Mouse (Mus musculus): ENCODE measurements around the gene Sik1. TPM values are rescaled to one million over a fixed set of nuclear protein-coding genes. Genes with fewer than 3 reads are reported as not detected.

The Sik1 gene
- total RNA-seq, 2 experiments from 2014 or later = 10.9 to 15.1 TPM

- peak; percentile 22; the same call in 1 of the 2 replicates for ATAC-seq (replicated peaks; ENCODE audit: poor library complexity)
These were observed 21.1 kb downstream of the Sik1 start for GRCm38 (mm10) chr17:31834320-31835065.

GRCm38 (mm10) chr17:31833752-31834151, 21.9 kb downstream of the Sik1 start:
- ATAC-seq (replicated peaks; ENCODE audit: poor library complexity) = peak; percentile 26; the same call in 1 of the 2 replicates

GRCm38 (mm10) chr17:31832577-31832964, 23.0 kb downstream of the Sik1 start:
- no peak for ATAC-seq (replicated peaks; ENCODE audit: poor library complexity)

- no peak for ATAC-seq (replicated peaks; ENCODE audit: poor library complexity)
These were observed 23.6 kb downstream of the Sik1 start for GRCm38 (mm10) chr17:31831866-31832576.

- ATAC-seq (replicated peaks; ENCODE audit: poor library complexity) = no peak
These were observed 24.3 kb downstream of the Sik1 start for GRCm38 (mm10) chr17:31831097-31831865.

- no peak for ATAC-seq (replicated peaks; ENCODE audit: poor library complexity)
These were observed 25.0 kb downstream of the Sik1 start for GRCm38 (mm10) chr17:31830506-31831075.

- no peak for ATAC-seq (replicated peaks; ENCODE audit: poor library complexity)
These were observed 26.7 kb downstream of the Sik1 start for GRCm38 (mm10) chr17:31828916-31829315.

GRCm38 (mm10) chr17:31828118-31828517, 27.5 kb downstream of the Sik1 start:
- ATAC-seq (replicated peaks; ENCODE audit: poor library complexity) = no peak

- no peak for ATAC-seq (replicated peaks; ENCODE audit: poor library complexity)
These were observed 28.4 kb downstream of the Sik1 start for GRCm38 (mm10) chr17:31827206-31827605.

- ATAC-seq (replicated peaks; ENCODE audit: poor library complexity) = peak; percentile 44
These were observed 28.9 kb downstream of the Sik1 start for GRCm38 (mm10) chr17:31826669-31827068.

- ATAC-seq (replicated peaks; ENCODE audit: poor library complexity) = no peak
These were observed 29.9 kb downstream of the Sik1 start for GRCm38 (mm10) chr17:31825678-31826077.

GRCm38 (mm10) chr17:31824812-31825211, 30.8 kb downstream of the Sik1 start:
- ATAC-seq (replicated peaks; ENCODE audit: poor library complexity) = no peak

- ATAC-seq (replicated peaks; ENCODE audit: poor library complexity) = 0 out of 2 replicates have a peak, but pooled peaks have one; percentile 34
These were observed 34.3 kb downstream of the Sik1 start for GRCm38 (mm10) chr17:31821136-31821933.

- no peak for ATAC-seq (replicated peaks; ENCODE audit: poor library complexity)
These were observed 35.3 kb downstream of the Sik1 start for GRCm38 (mm10) chr17:31820099-31820846.

- no peak for ATAC-seq (replicated peaks; ENCODE audit: poor library complexity)
These were observed 36.2 kb downstream of the Sik1 start for GRCm38 (mm10) chr17:31819372-31819771.

- no peak for ATAC-seq (replicated peaks; ENCODE audit: poor library complexity)
These were observed 37.8 kb downstream of the Sik1 start for GRCm38 (mm10) chr17:31817815-31818214.

GRCm38 (mm10) chr17:31817203-31817602, 38.4 kb downstream of the Sik1 start:
- ATAC-seq (replicated peaks; ENCODE audit: poor library complexity) = no peak

- peak; percentile 77 for ATAC-seq (replicated peaks; ENCODE audit: poor library complexity)
These were observed 40.8 kb downstream of the Sik1 start for GRCm38 (mm10) chr17:31814848-31815247.

GRCm38 (mm10) chr17:31813938-31814622, 41.5 kb downstream of the Sik1 start:
- ATAC-seq (replicated peaks; ENCODE audit: poor library complexity) = no peak

Measured in megakaryocyte progenitor cell, adult 5-6 weeks (primary cell).